Mouse (Mus musculus): ENCODE measurements around the gene Aldh8a1.

GRCm38 (mm10) chr10:21393390-21393789, 16.3 kb downstream of the Aldh8a1 start:
- TF ChIP-seq CTCF (IDR thresholded peaks at IDR 0.05; ENCODE audit: control insufficient read depth, insufficient read depth, insufficient read length) (no peak), MYOD1 (IDR thresholded peaks at IDR 0.05; ENCODE audit: control insufficient read depth, insufficient read length, low read depth) (no peak), USF1 (IDR thresholded peaks at IDR 0.05; ENCODE audit: low read depth) (no peak)
